Mouse (Mus musculus): ENCODE data around the gene Txnrd3. TPM values are rescaled to one million over a fixed set of nuclear protein-coding genes. Genes with fewer than 3 reads are reported as not detected.

Txnrd3 gene
- 1 to 10 TPM; 1.7 to 6.7 (median 3.0) TPM for total RNA-seq (2018; cell fraction: chromatin; rRNA removed)
- 1 to 10 TPM; 2.1 to 5.7 (median 4.1) TPM for total RNA-seq (2018; cell fraction: cytosol; rRNA removed)
- 1 to 10 TPM; 1.5 to 5.6 (median 2.8) TPM for total RNA-seq (2018; cell fraction: nucleus; rRNA removed)
- polyA plus RNA-seq (2018) = 3.2 to 5.9 TPM (median 5.0 TPM) in 3 replicates

GRCm38 (mm10) chr6:89643798-89644270 lies at the start of gene Txnrd3:
Gene Txnrd3, plus strand, starts transcription at chr6:89643988.
- H3K79me2 ChIP-seq (ENCODE audit: inconsistent target) = no peaks in the 10 kb centered on the region
- peak within 1 kb of the TSS; percentile 54 for H3K27ac ChIP-seq
- no peaks in the 10 kb centered on the region for H3K36me3 ChIP-seq (ENCODE audit: inconsistent target)
- peak within 1 kb of the TSS; percentile 40 for H3K4me3 ChIP-seq (ENCODE audit: inconsistent target)
- 1% methylated on average over 51 of the region's 51 CpGs for WGBS (ENCODE audit: missing documents)

- H3K79me2 ChIP-seq (ENCODE audit: inconsistent target) = no peaks in the 10 kb centered on the region
- H3K36me3 ChIP-seq (ENCODE audit: inconsistent target) = no peaks in the 10 kb centered on the region
- under 1% methylated on average over 50 of the region's 56 CpGs for WGBS (ENCODE audit: missing documents)
- H3K4me3 ChIP-seq (ENCODE audit: inconsistent target) = peak within 1 kb of the TSS; percentile 42
- H3K27ac ChIP-seq = no peak within 1 kb of the TSS
Measured at GRCm38 (mm10) chr6:89595018-89595776, 48.6 kb upstream of the Txnrd3 start, which contains the start of gene Chchd6. Gene Chchd6, minus strand, starts transcription at chr6:89595652.

- Histone ChIP-seq H3K79me2 (ENCODE audit: inconsistent target) (no peaks in the 10 kb centered on the region), H3K36me3 (ENCODE audit: inconsistent target) (no peaks in the 10 kb centered on the region), H3K27ac (no peak overlapping the region), H3K4me3 (ENCODE audit: inconsistent target) (no peak overlapping the region)
- WGBS (ENCODE audit: missing documents) = 44% methylated on average over 5 of the region's 5 CpGs
Measured at GRCm38 (mm10) chr6:89595777-89596146, 48.0 kb upstream of the Txnrd3 start.

GRCm38 (mm10) chr6:89596510-89596909 lies 47.3 kb upstream of the Txnrd3 start:
- H3K36me3 ChIP-seq (ENCODE audit: inconsistent target) = no peaks in the 10 kb centered on the region
- WGBS (ENCODE audit: missing documents) = 86% methylated on average over 1 of the region's 1 CpGs
- H3K4me3 ChIP-seq (ENCODE audit: inconsistent target) = no peak overlapping the region
- H3K79me2 ChIP-seq (ENCODE audit: inconsistent target) = no peaks in the 10 kb centered on the region
- H3K27ac ChIP-seq = no peak overlapping the region

- no peak overlapping the region for H3K4me3 ChIP-seq (ENCODE audit: inconsistent target)
- no peak overlapping the region for H3K27ac ChIP-seq
- no peaks in the 10 kb centered on the region for H3K36me3 ChIP-seq (ENCODE audit: inconsistent target)
- no peaks in the 10 kb centered on the region for H3K79me2 ChIP-seq (ENCODE audit: inconsistent target)
- WGBS (ENCODE audit: missing documents) = 60% methylated on average over 3 of the region's 3 CpGs
Measured at GRCm38 (mm10) chr6:89606096-89606495, 37.7 kb upstream of the Txnrd3 start.

- Histone ChIP-seq H3K4me3 (ENCODE audit: inconsistent target) (no peak overlapping the region), H3K79me2 (ENCODE audit: inconsistent target) (no peaks in the 10 kb centered on the region), H3K27ac (no peak overlapping the region), H3K36me3 (ENCODE audit: inconsistent target) (no peaks in the 10 kb centered on the region)
- 56% methylated on average over 4 of the region's 4 CpGs for WGBS (ENCODE audit: missing documents)
Measured at GRCm38 (mm10) chr6:89607999-89608398, 35.8 kb upstream of the Txnrd3 start.

- Histone ChIP-seq H3K27ac (no peak overlapping the region), H3K36me3 (ENCODE audit: inconsistent target) (no peaks in the 10 kb centered on the region)
- WGBS (ENCODE audit: missing documents) = 53% methylated on average over 14 of the region's 15 CpGs
Measured at GRCm38 (mm10) chr6:89613336-89614106, 30.3 kb upstream of the Txnrd3 start.

GRCm38 (mm10) chr6:89614107-89614471 lies 29.7 kb upstream of the Txnrd3 start:
- Histone ChIP-seq H3K36me3 (ENCODE audit: inconsistent target) (no peaks in the 10 kb centered on the region), H3K27ac (no peak overlapping the region), H3K4me3 (ENCODE audit: inconsistent target) (no peak overlapping the region), H3K79me2 (ENCODE audit: inconsistent target) (no peaks in the 10 kb centered on the region)
- 5% methylated on average over 2 of the region's 2 CpGs for WGBS (ENCODE audit: missing documents)

More at GRCm38 (mm10) chr6:89613336-89614106, 30.3 kb upstream of the Txnrd3 start:
- Histone ChIP-seq H3K4me3 (ENCODE audit: inconsistent target) (no peak overlapping the region), H3K79me2 (ENCODE audit: inconsistent target) (no peaks in the 10 kb centered on the region)

- 77% methylated on average over 7 of the region's 7 CpGs for WGBS (ENCODE audit: missing documents)
- Histone ChIP-seq H3K4me3 (ENCODE audit: inconsistent target) (no peak overlapping the region), H3K36me3 (ENCODE audit: inconsistent target) (no peaks in the 10 kb centered on the region), H3K27ac (no peak overlapping the region), H3K79me2 (ENCODE audit: inconsistent target) (no peaks in the 10 kb centered on the region)
Measured at GRCm38 (mm10) chr6:89614596-89615372, 29.0 kb upstream of the Txnrd3 start.

- no peaks in the 10 kb centered on the region for H3K36me3 ChIP-seq (ENCODE audit: inconsistent target)
- no peak overlapping the region for H3K27ac ChIP-seq
- no peaks in the 10 kb centered on the region for H3K79me2 ChIP-seq (ENCODE audit: inconsistent target)
- WGBS (ENCODE audit: missing documents) = 79% methylated on average over 7 of the region's 7 CpGs
- no peak overlapping the region for H3K4me3 ChIP-seq (ENCODE audit: inconsistent target)
Measured at GRCm38 (mm10) chr6:89615373-89615755, 28.4 kb upstream of the Txnrd3 start.

GRCm38 (mm10) chr6:89622647-89623046 lies 21.1 kb upstream of the Txnrd3 start:
- H3K4me3 ChIP-seq (ENCODE audit: inconsistent target) = no peak overlapping the region
- no peak overlapping the region for H3K27ac ChIP-seq
- H3K36me3 ChIP-seq (ENCODE audit: inconsistent target) = no peaks in the 10 kb centered on the region
- 69% methylated on average over 3 of the region's 3 CpGs for WGBS (ENCODE audit: missing documents)
- no peaks in the 10 kb centered on the region for H3K79me2 ChIP-seq (ENCODE audit: inconsistent target)

GRCm38 (mm10) chr6:89628045-89628785 lies 15.6 kb upstream of the Txnrd3 start:
- WGBS (ENCODE audit: missing documents) = 25% methylated on average over 8 of the region's 8 CpGs

GRCm38 (mm10) chr6:89631809-89632562 lies 11.8 kb upstream of the Txnrd3 start:
- Histone ChIP-seq H3K27ac (no peak overlapping the region), H3K4me3 (ENCODE audit: inconsistent target) (no peak overlapping the region), H3K36me3 (ENCODE audit: inconsistent target) (no peaks in the 10 kb centered on the region), H3K79me2 (ENCODE audit: inconsistent target) (no peaks in the 10 kb centered on the region)
- 23% methylated on average over 10 of the region's 10 CpGs for WGBS (ENCODE audit: missing documents)

More at GRCm38 (mm10) chr6:89628045-89628785, 15.6 kb upstream of the Txnrd3 start:
- Histone ChIP-seq H3K27ac (no peak overlapping the region), H3K36me3 (ENCODE audit: inconsistent target) (no peaks in the 10 kb centered on the region), H3K4me3 (ENCODE audit: inconsistent target) (no peak overlapping the region), H3K79me2 (ENCODE audit: inconsistent target) (no peaks in the 10 kb centered on the region)

Measured in macrophage (primary cell).